Mouse (Mus musculus) megakaryocyte, embryonic 14.5 days (primary cell): ENCODE data around the gene H60b.
"Not testable (repeated sequence)": the region's sequence is repeated elsewhere in the genome, so short reads cannot be mapped to it uniquely, and the experiment has no call there.

Source experiments
- FLI1 ChIP-seq: IDR thresholded peaks from 2 replicates; pipeline ENCODE4 v1.6.1; 2012; ENCODE audit warnings: low read length, inconsistent platforms, mixed read lengths
- GATA1 ChIP-seq: IDR thresholded peaks from 3 replicates; pipeline ENCODE4 v1.6.1; 2012; ENCODE audit warnings: mixed read lengths, low read length, inconsistent platforms, borderline replicate concordance

DNA sequence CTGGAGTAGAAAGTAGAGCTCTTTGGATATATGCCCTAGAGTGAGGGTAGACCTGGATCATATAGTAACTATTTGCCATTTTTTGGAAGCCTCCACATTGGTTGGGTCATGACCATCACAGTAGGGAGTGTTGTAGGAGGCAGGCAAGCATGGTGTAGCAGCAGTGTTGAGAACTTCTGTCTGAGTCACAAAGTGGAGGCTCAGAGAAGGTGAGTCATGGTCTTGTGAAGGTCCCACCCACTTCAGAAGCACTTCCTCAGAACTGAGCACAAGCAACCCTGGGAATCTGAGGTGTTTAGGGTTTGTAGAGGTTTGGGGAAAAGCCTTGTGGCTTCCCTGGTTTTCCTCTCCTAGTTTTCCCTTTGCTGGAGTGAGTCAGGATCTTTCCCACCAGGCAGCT lies 10.7 kb downstream of the H60b start:
- TF ChIP-seq GATA1, FLI1: not testable (repeated sequence)
